Mouse (Mus musculus): ENCODE data around the gene Mansc4. TPM values are rescaled to one million over a fixed set of nuclear protein-coding genes. Genes with fewer than 3 reads are reported as not detected.

Gene Mansc4
- polyA plus RNA-seq, 1 experiment from 2014 or later: 0.32 TPM

Other genes with a start within 250 kb of the Mansc4 start
- gene Smco2, start 236.9 kb downstream of the Mansc4 start, polyA plus RNA-seq (2014; fragmentation: Nextera tagmentation; extraction: Ambion mirVana): not detected in 2 replicates
- gene Ppfibp1, start 198.5 kb downstream of the Mansc4 start, polyA plus RNA-seq (2014; fragmentation: Nextera tagmentation; extraction: Ambion mirVana): 28.7 and 30.5 TPM in 2 replicates
- 0.15 and 0.23 TPM in 2 replicates for gene 1700034J05Rik, start 132.6 kb downstream of the Mansc4 start, polyA plus RNA-seq (2014; fragmentation: Nextera tagmentation; extraction: Ambion mirVana)
- 0.62 and 0.70 TPM in 2 replicates for gene Rep15, start 54.4 kb downstream of the Mansc4 start, polyA plus RNA-seq (2014; fragmentation: Nextera tagmentation; extraction: Ambion mirVana)
- gene Mrps35, start 44.3 kb downstream of the Mansc4 start, polyA plus RNA-seq (2014; fragmentation: Nextera tagmentation; extraction: Ambion mirVana): 90.0 and 103 TPM in 2 replicates
- 8.4 and 10.0 TPM in 2 replicates for gene Klhl42, start 4.3 kb upstream of the Mansc4 start, polyA plus RNA-seq (2014; fragmentation: Nextera tagmentation; extraction: Ambion mirVana)
- gene Pthlh, start 177.2 kb upstream of the Mansc4 start, polyA plus RNA-seq (2014; fragmentation: Nextera tagmentation; extraction: Ambion mirVana): 1.6 and 1.7 TPM in 2 replicates